Mouse (Mus musculus) embryonic facial prominence, embryonic 12.5 days (tissue): ENCODE data around the gene Trap1. TPM values are rescaled to one million over a fixed set of nuclear protein-coding genes. Genes with fewer than 3 reads are reported as not detected.

Source experiments
- ATAC-seq: fragments of 200-750 bp; cut with Nextera tagmentation; 2 replicates; pipeline ENCODE4 v1.8.0; 2017; ENCODE audit not compliant: insufficient number of reproducible peaks, insufficient read depth, low FRiP score, low TSS enrichment
- H3K27ac ChIP-seq: fragments of 300-500 bp; sonication (generic); 2 replicates; pipeline ENCODE4 v1.5.1; 2016; ENCODE audit warnings: mild to moderate bottlenecking
- H3K27me3 ChIP-seq: fragments of 300-500 bp; sonication (generic); 2 replicates; pipeline ENCODE4 v1.6.1; 2016; ENCODE audit warnings: mild to moderate bottlenecking, moderate library complexity
- H3K36me3 ChIP-seq: fragments of 300-500 bp; sonication (generic); 2 replicates; pipeline ENCODE4 v1.6.1; 2016; ENCODE audit warnings: mild to moderate bottlenecking
- H3K4me1 ChIP-seq: fragments of 300-500 bp; sonication (generic); 2 replicates; pipeline ENCODE4 v1.6.1; 2016
- H3K4me2 ChIP-seq: fragments of 300-500 bp; sonication (generic); replicated peaks from 2 replicates; pipeline ENCODE4 v1.6.1; 2016; ENCODE audit warnings: mild to moderate bottlenecking, moderate library complexity
- H3K4me3 ChIP-seq: fragments of 300-500 bp; sonication (generic); 2 replicates; pipeline ENCODE4 v1.5.1; 2016; ENCODE audit warnings: mild to moderate bottlenecking
- H3K9ac ChIP-seq: fragments of 300-500 bp; sonication (generic); 2 replicates; pipeline ENCODE4 v1.6.1; 2016; ENCODE audit warnings: mild to moderate bottlenecking, moderate library complexity
- H3K9me3 ChIP-seq: fragments of 300-500 bp; sonication (generic); 2 replicates; pipeline ENCODE4 v1.6.1; 2016; ENCODE audit warnings: mild to moderate bottlenecking, moderate library complexity
- WGBS: fragments of 180-500 bp; shearing (Covaris S2); methylation state at CpG from one replicate; pipeline ENCODE4 v1.1.7; 2016; 5-methylcytosine and 5-hydroxymethylcytosine counted together
- microRNA-seq: library from miRNA; unstranded; fragments of <30 nt; microRNA quantifications from one replicate; pipeline ENCODE4, GENCODE M21; 2017
- polyA plus RNA-seq: library from polyadenylated mRNA; unstranded; fragments of >200 nt; fragmentation: Nextera tagmentation; extraction: Ambion mirVana; gene quantifications from 2 replicates; pipeline ENCODE4 v1.2.1, GENCODE M21; 2016

The Trap1 gene
- polyA plus RNA-seq, 1 experiment from 2014 or later = 83.8 TPM

DNA sequence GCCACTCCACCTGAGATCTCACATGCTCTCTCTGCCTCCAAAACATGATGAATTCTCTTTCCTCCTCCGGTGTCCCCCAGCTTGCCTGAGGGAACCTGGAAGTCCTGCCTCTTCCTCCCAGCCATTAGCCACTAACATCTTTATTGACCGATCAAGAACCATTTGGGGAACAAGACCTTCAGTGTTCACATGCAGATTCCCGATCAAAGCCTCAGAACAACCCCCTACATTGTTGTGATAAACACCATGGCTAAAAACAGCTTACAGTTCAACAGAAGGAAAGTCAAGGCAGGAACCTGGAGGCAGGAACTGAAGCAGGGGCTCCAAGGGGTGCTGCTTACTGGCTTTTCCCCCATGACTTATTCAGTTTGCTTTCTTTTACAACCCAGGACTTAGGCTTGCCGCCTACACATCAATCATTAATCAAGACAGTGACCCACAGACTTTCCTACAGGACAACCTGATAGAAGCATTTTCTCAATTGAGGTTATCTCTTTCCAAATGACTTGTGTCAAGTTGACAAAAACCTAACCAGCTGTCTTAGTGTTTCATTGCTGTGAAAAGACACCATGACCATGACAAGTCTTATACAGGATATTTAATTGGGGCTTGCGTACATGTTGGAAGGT is 63.5 kb downstream of the Trap1 start:
- Histone ChIP-seq H3K9ac (no peak overlapping the region), H3K4me1 (no peaks in the 10 kb centered on the region), H3K27me3 (no peaks in the 10 kb centered on the region), H3K4me2 (no peak overlapping the region), H3K36me3 (no peaks in the 10 kb centered on the region), H3K4me3 (no peak overlapping the region), H3K27ac (no peak overlapping the region), H3K9me3 (no peaks in the 10 kb centered on the region)
- WGBS = 78% methylated on average over 5 of the region's 5 CpGs
- no peak for ATAC-seq

DNA sequence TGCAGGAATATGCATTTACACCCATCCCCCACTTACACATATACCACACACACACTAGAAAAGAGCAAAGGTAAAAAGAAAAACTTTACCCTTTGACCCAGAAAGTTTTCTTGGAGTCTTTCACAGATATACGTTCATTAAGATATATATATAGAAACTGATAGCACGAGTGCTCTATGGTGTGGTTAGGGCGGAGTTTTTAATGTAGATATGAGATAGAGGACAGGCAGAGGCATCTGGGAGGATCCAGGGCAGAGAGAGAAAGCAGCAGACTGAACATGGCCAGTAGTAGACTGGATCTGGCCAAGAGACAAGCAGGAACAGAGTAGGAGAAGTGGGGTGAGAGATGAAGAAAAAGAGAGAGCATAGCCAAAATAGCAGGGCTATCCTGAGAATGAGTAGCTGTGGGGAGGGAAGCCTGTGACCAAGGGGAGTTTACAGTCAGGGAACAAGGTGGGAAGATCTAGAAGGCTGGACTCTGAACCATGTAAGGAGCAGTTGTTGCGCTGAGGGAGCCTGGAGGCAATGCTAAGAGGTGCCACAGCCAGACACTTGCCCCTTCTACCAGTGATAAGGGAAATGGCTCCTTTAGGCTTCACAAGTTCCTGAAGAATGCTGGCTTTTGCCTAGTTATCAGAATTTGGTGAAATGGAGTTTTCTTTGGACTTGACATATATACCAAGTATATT is 64.6 kb downstream of the Trap1 start:
- Histone ChIP-seq H3K36me3 (no peaks in the 10 kb centered on the region), H3K27ac (no peak overlapping the region), H3K27me3 (no peaks in the 10 kb centered on the region), H3K4me1 (no peaks in the 10 kb centered on the region), H3K4me2 (no peak overlapping the region), H3K4me3 (no peak overlapping the region), H3K9me3 (no peaks in the 10 kb centered on the region), H3K9ac (no peak overlapping the region)
- ATAC-seq = no peak
- WGBS = 74% methylated on average over 4 of the region's 4 CpGs

DNA sequence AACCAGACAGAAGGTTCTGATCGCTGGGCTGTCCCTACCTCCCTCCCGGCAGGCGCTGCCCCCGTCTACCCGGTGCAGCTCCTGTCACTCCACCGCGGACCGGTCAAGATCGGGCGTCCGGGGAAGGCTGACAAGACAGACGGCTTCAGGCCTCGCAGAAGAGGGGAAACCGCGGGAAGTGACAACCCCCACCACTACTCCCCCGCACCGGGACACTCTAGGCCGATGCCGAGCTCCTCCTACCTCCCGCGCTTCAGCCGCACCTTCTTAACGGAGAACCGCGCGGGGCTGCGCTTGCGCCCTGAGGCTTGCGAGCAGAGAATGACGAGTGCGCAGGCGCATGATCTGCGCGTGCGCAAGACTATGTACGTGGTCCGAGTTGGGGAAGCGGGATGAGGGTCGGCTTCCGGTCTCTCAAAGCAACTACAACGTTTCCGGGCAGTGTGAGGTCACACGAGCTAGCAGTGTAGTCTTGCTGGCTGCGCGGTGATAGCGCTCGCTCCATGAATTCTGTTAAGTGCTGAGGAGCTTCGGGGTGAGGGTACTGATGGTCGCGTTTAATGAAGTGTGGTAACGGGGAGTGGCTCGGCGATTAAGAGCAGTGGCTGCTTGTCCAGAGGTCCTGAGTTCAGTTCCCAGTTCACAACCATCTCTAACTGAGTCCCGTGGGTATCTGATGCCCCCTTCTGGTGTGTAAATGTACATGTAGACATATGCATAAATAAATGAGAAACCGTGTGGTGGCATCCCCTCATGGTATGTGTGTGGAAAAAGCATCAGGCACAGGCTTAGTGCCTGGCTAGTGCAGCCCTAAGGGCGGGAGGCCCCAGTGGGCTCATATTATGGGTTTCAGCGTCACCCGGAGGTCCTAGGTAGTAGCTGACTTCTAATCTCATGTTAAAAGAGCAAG is 73.9 kb downstream of the Trap1 start, which contains the start of gene Slx4:
TSS of gene Slx4 (minus strand) at position 282 of the 910 bp plus-strand sequence.
- Histone ChIP-seq H3K36me3 (peaks cover 24% of the 10 kb centered on the region), H3K27ac (peak within 1 kb of the TSS; percentile 77), H3K4me3 (peak within 1 kb of the TSS; percentile 82), H3K27me3 (no peaks in the 10 kb centered on the region), H3K4me1 (peaks cover 12% of the 10 kb centered on the region), H3K9ac (peak within 1 kb of the TSS; percentile 82), H3K9me3 (no peaks in the 10 kb centered on the region), H3K4me2 (peak within 1 kb of the TSS; percentile 89)
- WGBS = 1% methylated on average over 58 of the region's 58 CpGs
- peak; percentile 95 for ATAC-seq

Small RNA genes lying within 50 kb of the gene (microRNA-seq; reads per million reads assigned to microRNA genes)
- gene Gm23413 = not detected

Other genes with a start within 250 kb of the Trap1 start
- 0.42 and 0.59 TPM in 2 replicates for gene Olfr15, start 246.9 kb downstream of the Trap1 start, polyA plus RNA-seq
- 1.7 and 1.9 TPM in 2 replicates for gene Zfp174, start 230.6 kb downstream of the Trap1 start, polyA plus RNA-seq
- 56.6 and 58.3 TPM in 2 replicates for gene Naa60, start 205.5 kb downstream of the Trap1 start, polyA plus RNA-seq
- 6.1 and 8.3 TPM in 2 replicates for gene Zfp597, start 193.3 kb downstream of the Trap1 start, polyA plus RNA-seq
- 2.1 and 2.3 TPM in 2 replicates for gene Gm20695, start 193.2 kb downstream of the Trap1 start, polyA plus RNA-seq
- 8.8 and 9.6 TPM in 2 replicates for gene 1700037C18Rik, start 169.1 kb downstream of the Trap1 start, polyA plus RNA-seq
- gene Cluap1, start 169.0 kb downstream of the Trap1 start, polyA plus RNA-seq = 32.6 and 33.1 TPM in 2 replicates
- 0.79 and 0.99 TPM in 2 replicates for gene Nlrc3, start 101.2 kb downstream of the Trap1 start, polyA plus RNA-seq
- 25.0 and 26.9 TPM in 2 replicates for gene Slx4, start 74.1 kb downstream of the Trap1 start, polyA plus RNA-seq
- gene Dnase1, start 40.9 kb downstream of the Trap1 start, polyA plus RNA-seq = 6.1 and 6.9 TPM in 2 replicates
- gene Crebbp, start 136.2 kb upstream of the Trap1 start, polyA plus RNA-seq = 41.5 and 42.2 TPM in 2 replicates